Mouse (Mus musculus): ENCODE data around the gene Ccdc65. TPM values are rescaled to one million over a fixed set of nuclear protein-coding genes. Genes with fewer than 3 reads are reported as not detected.

Ccdc65 gene
- total RNA-seq, 4 experiments from 2014 or later: 8.6 to 12.7 (median 11.6) TPM

Other genes with a start within 250 kb of the Ccdc65 start
- gene OR5BS1P, start 238.3 kb upstream of the Ccdc65 start, total RNA-seq (2022): not detected
- gene Lalba, start 225.5 kb upstream of the Ccdc65 start, total RNA-seq (2022): not detected
- gene Olfr279, start 215.8 kb upstream of the Ccdc65 start, total RNA-seq (2022): not detected
- gene Kansl2, start 173.9 kb upstream of the Ccdc65 start, total RNA-seq (2022): 10 to 100 TPM; 54.0 to 61.0 (median 56.8) TPM
- gene Ccnt1, start 137.3 kb upstream of the Ccdc65 start, total RNA-seq (2022): 10 to 100 TPM; 35.1 to 44.7 (median 40.9) TPM
- not detected for gene 4930415O20Rik, start 137.2 kb upstream of the Ccdc65 start, total RNA-seq (2022)
- 10 to 100 TPM; 39.7 to 46.1 (median 41.2) TPM for gene Adcy6, start 98.1 kb upstream of the Ccdc65 start, total RNA-seq (2022)
- 100 to 1,000 TPM; 212 to 229 (median 221) TPM for gene Cacnb3, start 77.4 kb upstream of the Ccdc65 start, total RNA-seq (2022)
- 10 to 100 TPM; 77.3 to 95.7 (median 87.1) TPM for gene Ddx23, start 45.3 kb upstream of the Ccdc65 start, total RNA-seq (2022)
- gene Rnd1, start 30.7 kb upstream of the Ccdc65 start, total RNA-seq (2022): 10 to 100 TPM; 15.6 to 22.9 (median 20.5) TPM
- gene Fkbp11, start 20.0 kb downstream of the Ccdc65 start, total RNA-seq (2022): 1 to 10 TPM; 1.1 to 2.3 (median 2.0) TPM
- gene Arf3, start 55.0 kb downstream of the Ccdc65 start, total RNA-seq (2022): 100 to 1,000 TPM; 721 to 844 (median 792) TPM
- 1 to 10 TPM in 2 of 4 experiments, under 1 TPM in 2; 0.41 to 1.8 (median 1.1) TPM for gene Wnt10b, start 69.9 kb downstream of the Ccdc65 start, total RNA-seq (2022)
- gene Wnt1, start 81.7 kb downstream of the Ccdc65 start, total RNA-seq (2022): under 1 TPM in 1 of 4 experiments, not detected in 3; 0.26 TPM
- 100 to 1,000 TPM; 692 to 784 (median 734) TPM for gene Ddn, start 101.3 kb downstream of the Ccdc65 start, total RNA-seq (2022)
- gene Prkag1, start 123.3 kb downstream of the Ccdc65 start, total RNA-seq (2022): 10 to 100 TPM; 47.4 to 60.9 (median 53.2) TPM
- gene Kmt2d, start 163.0 kb downstream of the Ccdc65 start, total RNA-seq (2022): 10 to 100 TPM; 65.4 to 88.7 (median 76.5) TPM
- 10 to 100 TPM in 2 of 4 experiments, 1 to 10 TPM in 2; 8.4 to 10.9 (median 10.2) TPM for gene Rhebl1, start 186.3 kb downstream of the Ccdc65 start, total RNA-seq (2022)
- under 1 TPM in 3 of 4 experiments, not detected in 1; 0.12 to 0.39 (median 0.13) TPM for gene Dhh, start 190.3 kb downstream of the Ccdc65 start, total RNA-seq (2022)
- gene Lmbr1l, start 210.0 kb downstream of the Ccdc65 start, total RNA-seq (2022): 10 to 100 TPM; 13.7 to 17.9 (median 14.7) TPM
- gene Tuba1b, start 226.4 kb downstream of the Ccdc65 start, total RNA-seq (2022): 100 to 1,000 TPM; 560 to 600 (median 569) TPM
- not detected for gene Gm49450, start 245.3 kb downstream of the Ccdc65 start, total RNA-seq (2022)
- gene Tuba1a, start 245.5 kb downstream of the Ccdc65 start, total RNA-seq (2022): 100 to 1,000 TPM; 904 to 960 (median 945) TPM